Mouse (Mus musculus) cortical plate, adult 2 months (tissue): Measurements from ENCODE around the gene Vkorc1l1.

Experiments
- CTCF ChIP-seq: fragments of 200-500 bp; IDR thresholded peaks from 2 replicates; pipeline ENCODE4 v1.5.1; 2011; ENCODE audit warnings: mild to moderate bottlenecking, control low read depth, low read length; ENCODE audit not compliant: insufficient read depth; ENCODE audit errors: extremely low read depth
- POLR2A ChIP-seq: fragments of 200-500 bp; IDR thresholded peaks from 2 replicates; pipeline ENCODE4 v1.6.1; 2011; ENCODE audit warnings: mild to moderate bottlenecking, low read length, control low read depth; ENCODE audit not compliant: insufficient read depth; ENCODE audit errors: extremely low read depth

GRCm38 (mm10) chr5:130000735-130001134, 59.0 kb downstream of the Vkorc1l1 start:
- TF ChIP-seq CTCF (no peak), POLR2A (no peak)
